Mouse (Mus musculus) liver, embryonic 11.5 days (tissue): ENCODE data around the gene Gtf2h4. TPM values are rescaled to one million over a fixed set of nuclear protein-coding genes. Genes with fewer than 3 reads are reported as not detected.
A peak's percentile ranks its signal among the peaks of the same experiment; 100 is the strongest.

ENCODE experiments used
- ATAC-seq: fragments of 200-750 bp; cut with Nextera tagmentation; replicated peaks from 2 replicates; pipeline ENCODE4 v1.8.0; 2017; ENCODE audit warnings: moderate number of reproducible peaks, mild to moderate bottlenecking, moderate TSS enrichment, moderate library complexity; ENCODE audit not compliant: low FRiP score
- DNase-seq: peaks from one replicate; pipeline ENCODE4 v3.0.0-alpha.2; 2017; ENCODE audit warnings: low spot score
- H3K27ac ChIP-seq: fragments of 300-500 bp; sonication (generic); 2 replicates; pipeline ENCODE4 v1.5.1; 2014; ENCODE audit warnings: mild to moderate bottlenecking, low read depth, low read length, control low read depth
- H3K27me3 ChIP-seq: fragments of 300-500 bp; sonication (generic); replicated peaks from 2 replicates; pipeline ENCODE4 v1.6.1; 2014; ENCODE audit warnings: low read length, mixed read lengths; ENCODE audit not compliant: control insufficient read depth, insufficient read depth
- H3K36me3 ChIP-seq: fragments of 300-500 bp; sonication (generic); 2 replicates; pipeline ENCODE4 v1.6.1; 2014; ENCODE audit warnings: mild to moderate bottlenecking, low read length, moderate library complexity, mixed read lengths; ENCODE audit not compliant: control insufficient read depth, insufficient read depth
- H3K4me1 ChIP-seq: fragments of 300-500 bp; sonication (generic); replicated peaks from 2 replicates; pipeline ENCODE4 v1.6.1; 2014; ENCODE audit warnings: low read length, mixed read lengths; ENCODE audit not compliant: control insufficient read depth, insufficient read depth
- H3K4me2 ChIP-seq: fragments of 300-500 bp; sonication (generic); 2 replicates; pipeline ENCODE4 v1.6.1; 2014; ENCODE audit warnings: mild to moderate bottlenecking, control low read depth, moderate library complexity
- H3K4me3 ChIP-seq: fragments of 300-500 bp; sonication (generic); 2 replicates; pipeline ENCODE4 v1.5.1; 2014; ENCODE audit warnings: low read depth, low read length, control low read depth
- H3K9ac ChIP-seq: fragments of 300-500 bp; sonication (generic); 2 replicates; pipeline ENCODE4 v1.6.1; 2014; ENCODE audit warnings: low read depth, low read length, control low read depth
- H3K9me3 ChIP-seq: fragments of 300-500 bp; sonication (generic); 2 replicates; pipeline ENCODE4 v1.6.1; 2016; ENCODE audit warnings: low read length, inconsistent platforms, mixed read lengths; ENCODE audit not compliant: control insufficient read depth
- WGBS: fragments of 180-500 bp; shearing (Covaris S2); extraction: QIAGEN DNeasy Blood & Tissue Kit; methylation state at CpG from one replicate; pipeline ENCODE4 v1.1.7; 2014; 5-methylcytosine and 5-hydroxymethylcytosine counted together
- polyA plus RNA-seq: library from polyadenylated mRNA; unstranded; fragments of >200 nt; fragmentation: Nextera tagmentation; extraction: Ambion mirVana; gene quantifications from 2 replicates; pipeline ENCODE4 v1.2.1, GENCODE M21; 2014

Gtf2h4 gene
- polyA plus RNA-seq, 1 experiment from 2014 or later: 55.3 TPM

- Histone ChIP-seq H3K4me3 (no peak overlapping the region), H3K36me3 (peaks cover 9% of the 10 kb centered on the region), H3K4me1 (no peaks in the 10 kb centered on the region), H3K9ac (no peak overlapping the region), H3K4me2 (no peak overlapping the region), H3K9me3 (peaks cover 3% of the 10 kb centered on the region; the same call in 1 of the 2 replicates), H3K27me3 (peaks cover 8% of the 10 kb centered on the region), H3K27ac (no peak overlapping the region)
- WGBS: 62% methylated on average over 4 of the region's 4 CpGs
- ATAC-seq: no peak
- DNase-seq: no peak
These were observed 18.8 kb upstream of the Gtf2h4 start for GRCm38 (mm10) chr17:35692368-35692767.

- ATAC-seq (no peak), DNase-seq (no peak)
- Histone ChIP-seq H3K27ac (no peak overlapping the region), H3K9me3 (peaks cover 3% of the 10 kb centered on the region; the same call in 1 of the 2 replicates), H3K4me2 (no peak overlapping the region), H3K36me3 (peaks cover 9% of the 10 kb centered on the region), H3K9ac (no peak overlapping the region), H3K4me3 (no peak overlapping the region), H3K27me3 (peaks cover 5% of the 10 kb centered on the region; the same call in 1 of the 2 replicates), H3K4me1 (no peaks in the 10 kb centered on the region)
- 72% methylated on average over 4 of the region's 4 CpGs for WGBS
These were observed 18.3 kb upstream of the Gtf2h4 start for GRCm38 (mm10) chr17:35691811-35692210.

- peaks cover 16% of the 10 kb centered on the region for H3K27me3 ChIP-seq
- no peak overlapping the region for H3K9ac ChIP-seq
- WGBS: 84% methylated on average over 18 of the region's 18 CpGs
- H3K9me3 ChIP-seq: no peaks in the 10 kb centered on the region
- H3K4me3 ChIP-seq: no peak overlapping the region
- DNase-seq (no peak), ATAC-seq (no peak)
- no peak overlapping the region for H3K27ac ChIP-seq
- H3K4me1 ChIP-seq: no peaks in the 10 kb centered on the region
- H3K36me3 ChIP-seq: peaks cover 9% of the 10 kb centered on the region
- no peak overlapping the region for H3K4me2 ChIP-seq
These were observed 16.6 kb upstream of the Gtf2h4 start for GRCm38 (mm10) chr17:35689936-35690645.

- 80% methylated on average over 25 of the region's 25 CpGs for WGBS
- Histone ChIP-seq H3K9ac (no peak overlapping the region), H3K4me2 (no peak overlapping the region), H3K27me3 (peaks cover 16% of the 10 kb centered on the region), H3K27ac (no peak overlapping the region), H3K9me3 (no peaks in the 10 kb centered on the region), H3K36me3 (peaks cover 10% of the 10 kb centered on the region), H3K4me3 (no peak overlapping the region), H3K4me1 (no peaks in the 10 kb centered on the region)
- DNase-seq (no peak), ATAC-seq (no peak)
These were observed 15.0 kb upstream of the Gtf2h4 start for GRCm38 (mm10) chr17:35688347-35689175.

- DNase-seq (no peak), ATAC-seq (no peak)
- H3K36me3 ChIP-seq: peaks cover 11% of the 10 kb centered on the region
- H3K4me3 ChIP-seq: no peak overlapping the region
- H3K9me3 ChIP-seq: no peaks in the 10 kb centered on the region
- H3K27me3 ChIP-seq: peaks cover 16% of the 10 kb centered on the region
- no peaks in the 10 kb centered on the region for H3K4me1 ChIP-seq
- H3K27ac ChIP-seq: no peak overlapping the region
- whole genome bisulfite sequencing: 66% methylated on average over 9 of the region's 9 CpGs
- no peak overlapping the region for H3K9ac ChIP-seq
- no peak overlapping the region for H3K4me2 ChIP-seq
These were observed 11.5 kb upstream of the Gtf2h4 start for GRCm38 (mm10) chr17:35685061-35685460.

- no peak for ATAC-seq
- 82% methylated on average over 13 of the region's 13 CpGs for WGBS
- H3K9me3 ChIP-seq: no peaks in the 10 kb centered on the region
- H3K27me3 ChIP-seq: peaks cover 15% of the 10 kb centered on the region
- peaks cover 5% of the 10 kb centered on the region for H3K36me3 ChIP-seq
- no peak for DNase-seq
- H3K4me1 ChIP-seq: no peaks in the 10 kb centered on the region
- no peak overlapping the region for H3K27ac ChIP-seq
- H3K9ac ChIP-seq: no peak overlapping the region
- H3K4me3 ChIP-seq: no peak overlapping the region
- H3K4me2 ChIP-seq: no peak overlapping the region
These were observed 8.4 kb upstream of the Gtf2h4 start for GRCm38 (mm10) chr17:35681986-35682385.

GRCm38 (mm10) chr17:35680591-35680990 is 7.1 kb upstream of the Gtf2h4 start:
- Histone ChIP-seq H3K9me3 (no peaks in the 10 kb centered on the region), H3K9ac (no peak overlapping the region), H3K27me3 (peaks cover 3% of the 10 kb centered on the region), H3K27ac (no peak overlapping the region), H3K4me2 (no peak overlapping the region), H3K4me3 (no peak overlapping the region), H3K36me3 (peaks cover 5% of the 10 kb centered on the region), H3K4me1 (no peaks in the 10 kb centered on the region)
- DNase-seq: no peak
- no peak for ATAC-seq
- 54% methylated on average over 6 of the region's 6 CpGs for WGBS

- no peak overlapping the region for H3K27ac ChIP-seq
- no peak for ATAC-seq
- H3K4me3 ChIP-seq: peak overlapping the region; percentile 89
- WGBS: 88% methylated on average over 6 of the region's 6 CpGs
- peaks cover 3% of the 10 kb centered on the region; the same call in 1 of the 2 replicates for H3K36me3 ChIP-seq
- no peaks in the 10 kb centered on the region for H3K9me3 ChIP-seq
- DNase-seq: no peak
- no peaks in the 10 kb centered on the region for H3K27me3 ChIP-seq
- H3K9ac ChIP-seq: no peak overlapping the region
- H3K4me1 ChIP-seq: peaks cover 11% of the 10 kb centered on the region
- H3K4me2 ChIP-seq: peak overlapping the region; percentile 91
These were observed 1.0 kb downstream of the Gtf2h4 start for GRCm38 (mm10) chr17:35672527-35672926.
